ENCODE assay signal across 13 mouse cellular contexts in the genomic region with DNA sequence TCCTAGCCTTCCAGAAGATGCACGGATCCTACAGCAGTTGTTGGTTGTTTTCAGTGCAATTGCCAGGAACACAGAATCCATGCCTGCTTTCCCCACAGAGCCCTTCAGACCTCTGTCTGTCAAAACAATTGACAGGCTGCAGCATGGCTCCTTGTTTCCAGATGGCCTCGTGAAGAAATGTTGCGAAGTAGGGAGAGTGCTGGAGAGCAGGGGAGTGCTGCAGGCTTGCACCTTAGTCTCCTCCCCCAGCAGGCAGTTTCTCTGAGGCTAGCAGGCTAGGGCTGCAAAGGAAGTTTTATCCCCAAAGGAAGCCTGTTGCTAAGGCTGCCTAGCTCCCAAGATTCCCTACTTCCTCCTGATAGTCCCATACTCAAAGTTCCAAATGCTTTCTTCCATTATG.
A peak's percentile ranks its signal among the peaks of the same experiment; 100 is the strongest.
DNase-seq lines count a peak whose midpoint lies in the region; ATAC-seq lines count a peak whose summit lies in the region.
"Had no signal": no experiment of that assay in that cellular context is flagged by ENCODE, and none has a peak within 500 bp of the region (broad histone marks: within the 10 kb centered on the region; RNA-seq: fewer than 3 reads in every experiment).

No protein-coding gene starts in this region.

- H3K9ac ChIP-seq in hindbrain, embryonic 14.5 days = no peak overlapping the region
- H3K9ac ChIP-seq in embryonic facial prominence, embryonic 11.5 days (replicated peaks; ENCODE audit: low read length) = no peak overlapping the region
- no peak overlapping the region for H3K9ac ChIP-seq in heart, embryonic 15.5 days

- H3K4me3 ChIP-seq in hindbrain, embryonic 10.5 days = no peak overlapping the region
- no peak overlapping the region for H3K4me3 ChIP-seq in hindbrain, embryonic 14.5 days (replicated peaks; ENCODE audit: low read length)
- H3K4me3 ChIP-seq in embryonic facial prominence, embryonic 11.5 days (ENCODE audit: low read depth, low read length) = no peak overlapping the region
- H3K4me3 ChIP-seq in heart, embryonic 15.5 days = no peak overlapping the region

- intact Hi-C loops in left cerebral cortex, postnatal 25 days (cut with DNase I) = no loop called here

- H3K27ac ChIP-seq in hindbrain, embryonic 10.5 days = no peak overlapping the region
- H3K27ac ChIP-seq in hindbrain, embryonic 14.5 days = no peak overlapping the region
- no peak overlapping the region for H3K27ac ChIP-seq in embryonic facial prominence, embryonic 11.5 days (replicated peaks; ENCODE audit: low read depth, low read length)
- peak overlapping the region; percentile 33; the same call in 1 of the 2 replicates for H3K27ac ChIP-seq in heart, embryonic 15.5 days
- H3K27ac ChIP-seq: macrophage had no signal

- no peak for ATAC-seq in hindbrain, embryonic 14.5 days (ENCODE audit: low FRiP score)
- ATAC-seq in embryonic facial prominence, embryonic 11.5 days (replicated peaks; ENCODE audit: insufficient number of reproducible peaks, low FRiP score, low TSS enrichment, low read depth) = no peak
- no peak for ATAC-seq in heart, embryonic 15.5 days (replicated peaks; ENCODE audit: insufficient number of reproducible peaks, insufficient read depth, low FRiP score, low read depth)
- ATAC-seq in megakaryocyte, adult 5-6 weeks (ENCODE audit: poor library complexity, severe bottlenecking) = no peak
- ATAC-seq: intestine, embryonic 16.5 days had no signal

- H3K4me2 ChIP-seq in hindbrain, embryonic 14.5 days (replicated peaks) = no peak overlapping the region
- H3K4me2 ChIP-seq in embryonic facial prominence, embryonic 11.5 days (ENCODE audit: low read depth, low read length) = no peak overlapping the region
- no peak overlapping the region for H3K4me2 ChIP-seq in heart, embryonic 15.5 days

- H3K36me3 ChIP-seq in hindbrain, embryonic 10.5 days = no peaks in the 10 kb centered on the region
- no peaks in the 10 kb centered on the region for H3K36me3 ChIP-seq in hindbrain, embryonic 14.5 days (replicated peaks; ENCODE audit: control insufficient read depth, insufficient read depth)
- no peaks in the 10 kb centered on the region for H3K36me3 ChIP-seq in embryonic facial prominence, embryonic 11.5 days (replicated peaks; ENCODE audit: control insufficient read depth, insufficient read depth, low read depth, low read length)
- H3K36me3 ChIP-seq in heart, embryonic 15.5 days = no peaks in the 10 kb centered on the region

- WGBS in hindbrain, embryonic 10.5 days = 12% methylated on average over 3 of the region's 3 CpGs
- 28% methylated on average over 3 of the region's 3 CpGs for WGBS in hindbrain, embryonic 14.5 days
- WGBS in embryonic facial prominence, embryonic 11.5 days = 1% methylated on average over 3 of the region's 3 CpGs
- WGBS in heart, embryonic 15.5 days = 9% methylated on average over 3 of the region's 3 CpGs

- 0 out of 2 replicates have a peak, but pooled peaks cover 6% of the 10 kb centered on the region for H3K4me1 ChIP-seq in hindbrain, embryonic 10.5 days (replicated peaks)
- H3K4me1 ChIP-seq in hindbrain, embryonic 14.5 days (replicated peaks; ENCODE audit: control insufficient read depth, insufficient read depth, low read length) = no peaks in the 10 kb centered on the region
- H3K4me1 ChIP-seq in embryonic facial prominence, embryonic 11.5 days (ENCODE audit: control insufficient read depth, insufficient read depth, low read length) = no peaks in the 10 kb centered on the region
- H3K4me1 ChIP-seq in heart, embryonic 15.5 days (replicated peaks) = peaks cover 8% of the 10 kb centered on the region

- H3K27me3 ChIP-seq in hindbrain, embryonic 10.5 days (ENCODE audit: insufficient read depth, poor library complexity, severe bottlenecking) = no peaks in the 10 kb centered on the region
- H3K27me3 ChIP-seq in hindbrain, embryonic 14.5 days (ENCODE audit: control insufficient read depth, insufficient read depth, low read length) = no peaks in the 10 kb centered on the region
- H3K27me3 ChIP-seq in embryonic facial prominence, embryonic 11.5 days (ENCODE audit: control insufficient read depth, insufficient read depth, low read length) = no peaks in the 10 kb centered on the region
- no peaks in the 10 kb centered on the region for H3K27me3 ChIP-seq in heart, embryonic 15.5 days
- H3K27me3 ChIP-seq: CH12.LX had no signal

- peak; percentile 6 for DNase-seq in hindbrain, embryonic 10.5 days (ENCODE audit: low spot score)
- DNase-seq in hindbrain, embryonic 14.5 days (ENCODE audit: low spot score) = no peak
- peak; percentile 32 for DNase-seq in MN1 (ENCODE audit: low spot score)
- peak; percentile 50 for DNase-seq in embryonic facial prominence, embryonic 11.5 days (ENCODE audit: low spot score)
- no peak for DNase-seq in left cerebral cortex, postnatal 25 days (ENCODE audit: low spot score in 2 of 2)
- DNase-seq in adrenal gland, adult 2 months = no peak
- DNase-seq: cerebellum, adult 11 months; thymus, adult 2 months had no signal

- H3K9me3 ChIP-seq in hindbrain, embryonic 10.5 days = no peaks in the 10 kb centered on the region
- H3K9me3 ChIP-seq in hindbrain, embryonic 14.5 days (ENCODE audit: control insufficient read depth, low read length) = no peaks in the 10 kb centered on the region
- H3K9me3 ChIP-seq in embryonic facial prominence, embryonic 11.5 days (replicated peaks; ENCODE audit: control insufficient read depth, low read length) = no peaks in the 10 kb centered on the region
- no peaks in the 10 kb centered on the region for H3K9me3 ChIP-seq in heart, embryonic 15.5 days (replicated peaks)

Comparison
In these comparisons a context has a peak if more than half of its experiments do, and no peak if none do; other contexts are left out.
1. DNase-seq: peak in hindbrain, embryonic 10.5 days (single experiment), MN1 (single experiment) and embryonic facial prominence, embryonic 11.5 days (single experiment); none in hindbrain, embryonic 14.5 days (single experiment), left cerebral cortex, postnatal 25 days (0 of 2) and adrenal gland, adult 2 months (single experiment).